Mouse (Mus musculus) kidney, postnatal 0 days (tissue): Measurements from ENCODE around the gene Gm49486. TPM values are rescaled to one million over a fixed set of nuclear protein-coding genes. Genes with fewer than 3 reads are reported as not detected.

Experiments used
- ATAC-seq: fragments of 200-750 bp; cut with Nextera tagmentation; replicated peaks from 2 replicates; pipeline ENCODE4 v1.8.0; 2017; ENCODE audit warnings: low read depth, moderate number of reproducible peaks, moderate TSS enrichment, moderate library complexity; ENCODE audit not compliant: low FRiP score
- DNase-seq: peaks from one replicate; pipeline ENCODE4 v3.0.0-alpha.2; 2016; ENCODE audit warnings: low spot score
- H3K27ac ChIP-seq: fragments of 300-500 bp; sonication (generic); 2 replicates; pipeline ENCODE4 v1.5.1; 2014; ENCODE audit warnings: mild to moderate bottlenecking
- H3K27me3 ChIP-seq: fragments of 300-500 bp; sonication (generic); 2 replicates; pipeline ENCODE4 v1.6.1; 2014; ENCODE audit warnings: low read length, mixed read lengths; ENCODE audit not compliant: insufficient read depth
- H3K36me3 ChIP-seq: fragments of 300-500 bp; sonication (generic); 2 replicates; pipeline ENCODE4 v1.6.1; 2014; ENCODE audit warnings: low read length, mixed read lengths; ENCODE audit not compliant: insufficient read depth
- H3K4me1 ChIP-seq: fragments of 300-500 bp; sonication (generic); replicated peaks from 2 replicates; pipeline ENCODE4 v1.6.1; 2014; ENCODE audit warnings: antibody characterized with exemption, low read length, mixed read lengths; ENCODE audit not compliant: insufficient read depth
- H3K4me2 ChIP-seq: fragments of 300-500 bp; sonication (generic); 2 replicates; pipeline ENCODE4 v1.6.1; 2014; ENCODE audit warnings: mild to moderate bottlenecking, low read length, moderate library complexity, mixed read lengths
- H3K4me3 ChIP-seq: fragments of 300-500 bp; sonication (generic); replicated peaks from 2 replicates; pipeline ENCODE4 v1.5.1; 2014; ENCODE audit warnings: low read depth, low read length
- H3K9ac ChIP-seq: fragments of 300-500 bp; sonication (generic); 2 replicates; pipeline ENCODE4 v1.6.1; 2014; ENCODE audit warnings: low read depth, low read length
- H3K9me3 ChIP-seq: fragments of 300-500 bp; sonication (generic); replicated peaks from 2 replicates; pipeline ENCODE4 v1.6.1; 2016; ENCODE audit warnings: low read length, inconsistent platforms, mixed read lengths
- CTCF ChIP-seq: IDR thresholded peaks from 2 replicates; pipeline ENCODE4 v1.5.1; 2016; ENCODE audit warnings: antibody characterized with exemption, low read depth, mild to moderate bottlenecking, moderate library complexity
- WGBS: fragments of 180-500 bp; shearing (Covaris S2); extraction: QIAGEN DNeasy Blood & Tissue Kit; methylation state at CpG from one replicate; pipeline ENCODE4 v1.1.7; 2014; 5-methylcytosine and 5-hydroxymethylcytosine counted together
- polyA plus RNA-seq: library from polyadenylated mRNA; unstranded; fragments of >200 nt; fragmentation: Nextera tagmentation; extraction: Ambion mirVana; gene quantifications from 2 replicates; pipeline ENCODE4 v1.2.1, GENCODE M21; 2015

The Gm49486 gene
- polyA plus RNA-seq, 1 experiment from 2014 or later = 0.42 TPM

GRCm38 (mm10) chr15:79208211-79208610 is 21.0 kb upstream of the Gm49486 start:
- H3K27ac ChIP-seq = no peak overlapping the region
- no peak for ATAC-seq
- TF ChIP-seq CTCF = no peak
- H3K9ac ChIP-seq = no peak overlapping the region
- H3K27me3 ChIP-seq = no peaks in the 10 kb centered on the region
- no peak for DNase-seq
- H3K9me3 ChIP-seq = no peaks in the 10 kb centered on the region
- H3K4me1 ChIP-seq = no peaks in the 10 kb centered on the region
- H3K36me3 ChIP-seq = no peaks in the 10 kb centered on the region
- 58% methylated on average over 6 of the region's 6 CpGs for WGBS
- no peak overlapping the region for H3K4me2 ChIP-seq
- H3K4me3 ChIP-seq = no peak overlapping the region

GRCm38 (mm10) chr15:79208758-79209439 is 20.3 kb upstream of the Gm49486 start:
- ATAC-seq (peak; percentile 42; the same call in 1 of the 2 replicates), DNase-seq (peak; percentile 21)
- 63% methylated on average over 27 of the region's 27 CpGs for WGBS
- Histone ChIP-seq H3K4me1 (no peaks in the 10 kb centered on the region), H3K27me3 (no peaks in the 10 kb centered on the region), H3K9me3 (no peaks in the 10 kb centered on the region), H3K36me3 (no peaks in the 10 kb centered on the region), H3K4me2 (no peak overlapping the region), H3K9ac (no peak overlapping the region), H3K4me3 (no peak overlapping the region), H3K27ac (no peak overlapping the region)
- no peak for TF ChIP-seq CTCF

GRCm38 (mm10) chr15:79210357-79210756 is 18.8 kb upstream of the Gm49486 start:
- Histone ChIP-seq H3K4me1 (no peaks in the 10 kb centered on the region), H3K36me3 (no peaks in the 10 kb centered on the region), H3K27ac (no peak overlapping the region), H3K9me3 (no peaks in the 10 kb centered on the region), H3K27me3 (no peaks in the 10 kb centered on the region), H3K4me2 (no peak overlapping the region), H3K4me3 (no peak overlapping the region), H3K9ac (no peak overlapping the region)
- no peak for DNase-seq
- ATAC-seq = no peak
- WGBS = 63% methylated on average over 2 of the region's 2 CpGs
- TF ChIP-seq CTCF = no peak

DNA sequence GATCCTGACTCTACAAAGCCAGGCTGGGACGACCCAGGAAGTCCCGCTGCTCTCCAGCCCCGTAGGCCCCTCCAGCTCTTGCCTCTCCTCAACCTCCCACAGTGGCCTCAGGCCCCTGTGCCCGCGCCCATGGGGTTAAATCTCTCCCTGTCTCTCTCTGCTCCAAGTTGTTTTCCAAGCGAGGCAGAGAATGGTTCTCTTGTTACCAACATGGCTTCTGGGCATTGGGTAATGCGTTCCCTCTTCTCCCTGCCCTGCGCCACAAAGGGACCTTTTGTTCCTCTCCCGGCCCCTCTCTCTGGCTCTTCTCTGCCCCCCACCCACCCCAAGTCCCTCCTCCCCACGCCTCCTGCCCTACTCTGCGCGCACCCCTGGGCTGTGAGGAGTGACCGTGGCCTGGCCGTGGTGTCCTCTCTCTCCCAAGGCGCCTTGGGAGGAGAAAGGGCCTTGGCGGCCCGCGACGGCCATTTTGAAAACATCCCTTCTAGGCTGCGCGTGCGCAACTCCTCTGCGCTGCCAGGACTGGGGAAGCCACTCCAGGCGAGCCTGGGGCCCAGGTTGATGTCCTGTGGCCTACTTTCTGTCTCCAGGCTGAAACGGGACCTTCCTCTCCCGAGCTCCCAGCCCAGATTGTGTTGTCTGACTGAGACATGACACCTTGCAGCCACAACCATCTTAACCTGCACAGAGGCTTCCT is 16.3 kb upstream of the Gm49486 start:
- ATAC-seq = no peak
- no peaks in the 10 kb centered on the region for H3K27me3 ChIP-seq
- H3K9ac ChIP-seq = no peak overlapping the region
- TF ChIP-seq CTCF = no peak
- 86% methylated on average over 26 of the region's 26 CpGs for WGBS
- DNase-seq = no peak
- H3K4me2 ChIP-seq = no peak overlapping the region
- H3K4me3 ChIP-seq = no peak overlapping the region
- H3K27ac ChIP-seq = no peak overlapping the region
- H3K36me3 ChIP-seq = no peaks in the 10 kb centered on the region
- H3K9me3 ChIP-seq = no peaks in the 10 kb centered on the region
- H3K4me1 ChIP-seq = no peaks in the 10 kb centered on the region

- H3K36me3 ChIP-seq = no peaks in the 10 kb centered on the region
- no peak for ATAC-seq
- WGBS = 73% methylated on average over 6 of the region's 6 CpGs
- no peaks in the 10 kb centered on the region for H3K4me1 ChIP-seq
- H3K27me3 ChIP-seq = no peaks in the 10 kb centered on the region
- H3K4me2 ChIP-seq = no peak overlapping the region
- DNase-seq = no peak
- no peak overlapping the region for H3K27ac ChIP-seq
- no peak overlapping the region for H3K4me3 ChIP-seq
- no peak overlapping the region for H3K9ac ChIP-seq
- no peak for TF ChIP-seq CTCF
- no peaks in the 10 kb centered on the region for H3K9me3 ChIP-seq
Measured at GRCm38 (mm10) chr15:79213591-79213990, 15.6 kb upstream of the Gm49486 start.

GRCm38 (mm10) chr15:79216191-79216590 is 13.0 kb upstream of the Gm49486 start:
- no peak for ATAC-seq
- Histone ChIP-seq H3K4me1 (no peaks in the 10 kb centered on the region), H3K4me2 (no peak overlapping the region), H3K9ac (no peak overlapping the region), H3K4me3 (no peak overlapping the region), H3K27me3 (no peaks in the 10 kb centered on the region), H3K9me3 (no peaks in the 10 kb centered on the region), H3K27ac (no peak overlapping the region), H3K36me3 (no peaks in the 10 kb centered on the region)
- 62% methylated on average over 3 of the region's 3 CpGs for WGBS
- TF ChIP-seq CTCF = no peak
- no peak for DNase-seq
